Mouse (Mus musculus): ENCODE results near the gene Snx21.

The Snx21 gene

DNA sequence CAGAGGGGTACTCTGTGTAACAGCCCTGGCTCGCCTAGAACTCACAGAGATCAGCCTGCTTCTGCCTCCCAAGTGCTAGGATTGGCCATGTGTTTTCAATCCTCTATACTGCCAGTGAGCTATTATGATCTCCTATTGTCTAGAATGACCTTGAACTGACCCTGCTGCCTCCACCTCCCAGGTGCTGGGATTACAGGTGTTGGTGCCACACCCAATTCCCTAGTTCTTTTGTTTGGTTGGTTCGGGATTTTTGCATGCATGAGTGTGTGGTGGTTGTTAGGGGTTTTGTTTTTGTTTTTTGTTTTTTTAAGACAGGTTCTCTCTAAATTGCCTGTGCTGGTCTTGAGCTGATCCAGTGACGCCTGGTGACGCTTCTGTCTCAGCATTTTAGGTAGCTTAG is 38.3 kb downstream of the Snx21 start:
- CTCF ChIA-PET: interaction anchor here (0.5 to 0.6 kb wide), 2 partner anchors 26 to 70 kb away, joined by 3 to 4 read pairs; no protein-coding TSS in a partner anchor

DNA sequence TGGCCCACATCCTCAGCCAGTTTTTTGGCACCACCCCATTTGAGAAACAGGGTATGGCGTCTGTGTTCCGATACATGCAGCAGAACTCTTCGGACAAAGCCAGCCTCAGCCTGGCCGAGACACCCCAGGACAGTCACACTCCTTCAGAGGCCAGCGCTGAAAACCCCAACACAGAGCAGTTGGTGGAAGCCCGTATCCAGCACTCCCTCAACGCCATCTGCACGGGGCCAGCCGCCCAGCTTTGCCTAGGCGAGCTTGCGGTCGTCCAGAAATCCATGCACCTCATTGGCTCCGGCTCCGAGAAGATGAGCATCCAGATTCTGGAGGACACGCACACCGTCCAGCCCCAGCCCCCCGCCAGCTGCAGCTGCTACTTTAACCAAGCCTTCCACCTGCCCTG is 39.9 kb downstream of the Snx21 start:
- CTCF ChIA-PET: no interaction called here

DNA sequence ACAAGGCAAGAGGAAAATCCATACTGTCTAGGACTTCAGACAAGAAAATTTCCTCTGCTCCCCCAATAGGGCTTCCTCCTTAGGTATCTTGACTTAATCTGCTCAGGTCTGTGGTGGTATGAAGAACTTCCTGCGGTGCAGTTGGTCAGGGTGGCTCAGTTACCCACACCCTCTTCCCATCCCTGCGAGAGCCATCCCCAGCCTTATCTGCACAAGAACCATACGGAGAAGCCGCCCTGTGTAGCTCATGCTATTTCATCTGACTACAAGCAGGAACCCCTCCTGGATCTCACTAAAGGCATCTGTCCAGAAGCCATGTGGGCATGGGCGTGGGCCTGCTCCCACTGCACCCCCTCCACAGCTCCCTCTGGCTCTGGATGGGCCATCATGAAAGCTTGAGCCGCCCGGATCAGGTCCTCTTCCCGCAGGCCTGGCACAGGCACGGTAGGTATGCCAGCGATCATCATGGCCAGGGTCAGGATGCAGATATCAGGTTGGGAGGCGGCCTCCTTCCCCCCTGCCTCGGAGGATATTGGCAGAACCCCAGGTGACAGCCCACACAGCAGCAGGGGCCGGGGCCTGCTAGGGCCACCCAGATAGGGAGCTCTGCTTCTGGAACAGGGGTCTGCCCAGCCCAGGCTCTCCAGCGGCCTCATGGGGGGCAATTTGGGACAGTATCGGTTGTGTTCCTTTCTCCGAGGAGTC is 41.7 kb downstream of the Snx21 start:
- CTCF ChIA-PET: no interaction called here

DNA sequence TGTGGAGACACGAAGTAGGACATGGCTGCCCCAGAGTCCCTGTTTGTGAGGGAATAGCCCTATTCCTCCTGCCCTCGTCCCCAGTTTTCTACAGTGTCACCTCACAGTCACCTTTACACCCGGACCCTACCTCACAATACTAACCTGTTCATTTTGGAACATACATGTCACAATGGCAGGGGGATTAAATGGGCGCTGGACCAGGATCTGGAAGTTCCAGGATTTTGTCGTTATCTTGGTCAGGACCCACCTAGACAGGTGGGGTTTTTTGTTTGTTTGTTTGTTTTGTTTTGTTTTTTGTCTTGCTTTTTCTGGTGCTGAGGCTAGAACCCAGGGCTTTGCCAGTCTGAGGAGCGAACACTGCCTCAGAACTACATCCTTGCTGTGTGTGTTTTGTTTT is 42.8 kb downstream of the Snx21 start, which contains the start of gene Spata25:
Gene Spata25, minus strand, starts transcription at position 101 of the 400 bp plus-strand sequence.
- CTCF ChIA-PET: no interaction called here

DNA sequence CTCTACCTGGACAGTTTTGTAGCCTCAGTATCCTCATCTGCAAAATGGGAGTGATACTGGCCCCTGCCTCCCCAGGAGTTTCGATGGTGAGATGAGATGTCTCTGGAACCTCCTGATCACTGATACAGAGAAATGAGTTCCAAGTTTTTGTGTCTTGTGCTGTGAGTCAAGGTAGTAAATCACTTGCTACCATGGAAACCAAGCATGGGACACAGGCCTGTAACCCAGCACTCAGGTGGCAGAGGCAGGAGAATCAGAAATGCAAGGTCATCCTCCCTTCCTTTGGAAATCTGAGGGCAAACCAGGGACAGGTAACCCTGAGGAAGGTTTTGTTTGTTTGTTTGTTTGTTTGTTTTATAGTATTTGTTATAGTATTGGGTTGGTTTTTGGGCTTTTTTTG is 43.5 kb downstream of the Snx21 start:
- CTCF ChIA-PET: no interaction called here

DNA sequence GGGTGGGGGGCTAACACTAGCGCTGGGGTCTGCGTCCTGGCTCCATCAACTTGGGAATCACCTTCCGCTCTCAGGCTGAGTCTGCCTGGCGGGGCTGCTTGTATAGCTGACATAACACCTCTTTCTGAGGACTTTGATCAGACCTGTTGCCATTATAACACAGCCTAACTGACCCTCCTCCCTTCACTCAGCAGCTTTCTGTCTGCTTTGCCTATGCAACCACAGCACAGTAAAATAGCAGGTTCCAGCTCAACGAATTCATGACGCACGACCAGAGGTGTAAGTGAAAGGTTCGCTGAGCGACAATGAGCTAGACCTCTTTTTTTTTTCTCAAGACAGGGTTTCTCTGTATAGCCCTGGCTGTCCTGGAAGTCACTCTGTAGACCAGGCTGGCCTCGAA is 45.4 kb downstream of the Snx21 start:
- CTCF ChIA-PET: interaction anchor here (1.0 kb wide), 1 partner anchor 126 kb away, joined by 5 read pairs; no protein-coding TSS in a partner anchor

DNA sequence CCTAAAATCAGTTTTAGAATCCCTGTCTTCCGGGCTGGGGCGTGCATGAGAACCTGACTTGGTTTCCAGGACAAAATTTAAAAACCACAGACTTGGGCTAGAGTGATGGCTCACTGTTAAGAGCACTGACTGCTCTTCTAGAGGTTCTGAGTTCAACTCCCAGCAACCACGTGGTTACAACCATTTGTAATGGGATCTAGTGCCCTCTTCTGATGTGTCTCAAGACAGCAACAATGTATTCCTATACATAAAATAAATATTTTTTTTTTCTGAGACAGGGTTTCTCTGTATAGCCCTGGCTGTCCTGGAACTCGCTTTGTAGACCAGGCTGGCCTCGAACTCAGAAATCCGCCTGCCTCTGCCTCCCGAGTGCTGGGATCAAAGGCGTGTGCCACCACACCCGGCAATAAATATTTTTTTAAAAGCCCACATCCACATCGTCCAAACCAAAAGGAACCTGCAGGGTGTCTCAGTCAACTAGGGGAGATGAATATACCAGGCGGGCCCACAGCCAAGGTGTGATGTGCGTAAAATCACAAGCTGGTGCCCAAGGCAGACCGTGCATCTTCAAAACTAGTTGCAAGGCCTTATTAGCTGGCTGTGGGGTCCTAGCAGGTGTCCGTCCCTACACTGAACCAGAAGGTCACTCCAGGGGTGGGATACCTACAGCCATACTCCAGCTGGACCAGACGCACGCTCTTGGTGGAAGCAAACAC is 46.6 kb downstream of the Snx21 start:
- CTCF ChIA-PET: interaction anchor here (1.4 kb wide), 1 partner anchor 27 kb away, joined by 3 read pairs; no protein-coding TSS in a partner anchor

DNA sequence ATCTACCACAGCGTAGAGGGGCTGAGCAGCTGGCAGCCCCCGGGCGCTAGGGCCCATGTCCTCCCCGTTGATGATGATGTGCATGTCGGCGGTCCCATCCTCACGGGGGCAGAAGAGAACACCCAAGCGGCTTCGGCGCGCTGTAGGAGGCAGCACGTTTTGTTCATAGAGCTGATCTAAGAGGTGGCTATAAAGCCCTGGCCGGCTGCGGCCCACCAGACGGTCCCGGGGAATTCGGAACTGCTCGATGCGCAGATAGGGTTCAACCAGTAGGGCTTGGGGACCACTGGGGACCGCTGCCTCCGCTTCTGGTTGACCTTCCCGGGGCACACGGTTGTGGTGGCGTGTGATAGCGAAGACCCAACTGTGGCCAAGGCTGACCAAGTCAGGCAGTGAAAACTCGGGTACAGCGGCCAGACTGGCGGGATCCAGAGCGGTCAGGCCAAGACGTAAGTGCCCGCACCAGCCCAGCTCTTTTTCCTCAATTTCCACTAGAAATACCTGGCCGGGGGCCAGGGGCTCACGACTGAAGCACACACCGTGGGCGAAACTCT is 47.2 kb downstream of the Snx21 start, which contains the start of gene Ctsa:
Gene Ctsa, plus strand, starts transcription at position 126 of the 554 bp plus-strand sequence.
- CTCF ChIA-PET: interaction anchor here (1.4 kb wide), 1 partner anchor 27 kb away, joined by 3 read pairs; no protein-coding TSS in a partner anchor

DNA sequence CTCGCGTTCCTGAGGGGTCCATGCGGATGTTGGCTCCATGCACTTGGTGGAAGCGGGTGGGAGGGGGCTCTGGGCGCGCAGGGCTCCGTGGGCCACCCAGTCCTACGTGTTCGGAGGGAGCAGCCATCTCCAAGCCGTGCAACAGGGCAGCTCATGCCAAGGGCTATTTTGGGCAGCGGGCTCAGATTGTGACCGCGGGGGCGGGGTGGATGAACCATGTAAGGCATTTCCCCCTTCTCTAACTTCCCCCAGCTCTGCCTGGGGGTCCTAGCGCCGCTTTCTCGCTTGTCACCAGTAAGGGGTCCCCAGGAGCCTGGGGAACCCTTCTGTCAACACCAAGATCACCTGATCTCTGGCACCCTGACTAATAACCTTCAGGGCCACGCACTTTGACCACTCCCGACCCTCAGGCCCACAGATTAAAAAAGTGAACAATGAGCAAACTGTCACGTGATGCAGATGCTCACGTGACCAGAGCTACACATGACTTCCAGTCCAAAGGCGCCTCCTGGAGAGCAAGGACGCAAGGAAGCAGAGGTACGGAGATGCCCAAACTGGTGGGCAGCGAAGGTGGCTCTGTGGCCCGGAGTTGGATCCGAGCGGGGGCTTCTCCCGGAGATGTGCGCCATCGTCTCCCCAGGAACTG is 47.8 kb downstream of the Snx21 start, which contains the start of gene Neurl2:
Gene Neurl2, minus strand, starts transcription at position 143 of the 646 bp plus-strand sequence.
- CTCF ChIA-PET: interaction anchor here (1.4 kb wide), 1 partner anchor 28 kb away, joined by 3 read pairs; no protein-coding TSS in a partner anchor

DNA sequence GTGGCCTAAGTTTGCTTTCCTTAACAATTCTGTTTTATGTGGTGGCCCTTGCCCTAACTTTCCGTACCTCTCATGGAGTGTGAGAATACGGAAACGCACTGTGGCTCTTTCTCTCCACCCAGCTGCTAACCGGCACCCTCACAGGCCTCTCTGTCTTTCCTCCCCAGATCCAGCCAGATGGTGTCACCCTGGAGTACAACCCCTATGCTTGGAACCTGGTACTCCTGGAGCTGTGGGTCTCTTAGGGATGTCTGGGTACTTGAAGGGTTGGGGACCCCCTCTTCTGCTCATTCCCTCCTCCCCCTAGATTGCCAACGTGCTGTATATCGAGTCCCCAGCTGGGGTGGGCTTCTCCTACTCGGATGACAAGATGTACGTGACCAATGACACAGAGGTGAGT is 48.9 kb downstream of the Snx21 start:
- CTCF ChIA-PET: interaction anchor here (0.6 to 1.4 kb wide), 3 partner anchors 41 to 452 kb away, joined by 3 to 9 read pairs (median 3); no protein-coding TSS in a partner anchor

DNA sequence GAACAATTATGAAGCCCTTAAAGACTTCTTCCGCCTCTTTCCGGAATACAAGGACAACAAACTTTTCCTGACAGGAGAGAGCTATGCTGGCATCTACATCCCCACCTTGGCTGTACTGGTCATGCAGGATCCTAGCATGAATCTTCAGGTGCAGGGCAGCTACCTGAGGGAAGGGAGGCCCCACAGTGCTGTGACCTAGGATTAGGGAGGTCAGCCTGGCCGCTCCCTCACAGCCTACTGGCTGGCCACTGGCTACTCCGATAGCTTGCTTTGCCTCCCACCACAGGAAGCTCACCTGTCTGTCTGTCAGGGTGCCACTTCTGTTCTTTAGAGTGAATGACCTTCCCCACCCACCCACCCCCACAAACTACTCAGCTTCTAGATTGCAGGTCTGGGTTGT is 49.5 kb downstream of the Snx21 start:
- CTCF ChIA-PET: interaction anchor here (0.6 to 1.4 kb wide), 5 partner anchors 35 to 453 kb away, joined by 3 to 15 read pairs (median 6); no protein-coding TSS in a partner anchor

Measured in spleen, embryonic (tissue).